Mouse (Mus musculus): ENCODE results near the gene Ercc6.

Ercc6 gene

GRCm38 (mm10) chr14:32572519-32572918, 59.2 kb downstream of the Ercc6 start:
- DNase-seq (ENCODE audit: low read depth, low spot score), result no peak

- no peak for DNase-seq (ENCODE audit: low read depth, low spot score)
These were observed 65.1 kb downstream of the Ercc6 start for GRCm38 (mm10) chr14:32578420-32578819.

GRCm38 (mm10) chr14:32583696-32584095, 70.4 kb downstream of the Ercc6 start:
- DNase-seq (ENCODE audit: low read depth, low spot score), result no peak

DNA sequence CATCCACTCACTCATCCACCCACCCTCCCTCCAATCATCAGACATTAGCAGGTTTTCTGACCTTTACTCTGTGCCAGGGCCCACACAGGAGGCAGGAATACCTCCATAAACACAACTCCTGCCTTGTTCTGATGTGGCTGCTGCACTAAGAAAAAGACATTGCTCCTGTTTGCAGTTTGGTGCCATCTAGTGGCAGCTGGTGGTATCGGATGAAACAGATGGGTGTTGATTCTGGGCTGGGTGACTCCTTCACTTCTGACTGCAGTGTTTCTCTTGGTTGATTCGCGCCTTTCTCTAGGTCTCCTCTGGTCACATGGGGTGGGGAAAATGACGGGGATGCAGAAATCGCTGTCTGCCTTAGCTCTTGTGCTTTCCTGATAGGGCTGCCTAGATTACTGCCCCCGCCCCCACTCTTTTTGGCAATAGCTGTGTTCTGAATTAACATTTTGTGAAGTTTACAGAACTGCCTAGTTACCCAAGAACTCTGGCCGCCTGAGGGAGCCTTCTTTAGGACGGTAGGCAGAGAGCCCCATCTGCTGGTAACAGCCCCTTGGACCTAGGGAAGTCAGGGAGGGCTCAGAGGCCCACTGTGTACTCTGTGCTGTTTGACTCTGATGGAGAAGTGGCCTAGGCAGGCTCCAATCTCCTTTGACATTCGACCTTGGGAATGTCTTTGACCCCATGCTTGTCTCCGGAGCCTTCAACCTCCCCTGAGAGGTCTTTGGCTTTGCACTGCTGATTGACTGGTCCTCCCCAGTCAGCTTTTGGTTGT, 73.9 kb downstream of the Ercc6 start:
- peak; percentile 75 for DNase-seq (ENCODE audit: low read depth, low spot score)

- DNase-seq (ENCODE audit: low read depth, low spot score), result no peak
These were observed 77.1 kb downstream of the Ercc6 start for GRCm38 (mm10) chr14:32590377-32590776.

GRCm38 (mm10) chr14:32597232-32598231, 84.2 kb downstream of the Ercc6 start:
- no peak for DNase-seq (ENCODE audit: low read depth, low spot score)

- DNase-seq (ENCODE audit: low read depth, low spot score), result no peak
These were observed 85.3 kb downstream of the Ercc6 start for GRCm38 (mm10) chr14:32598437-32599219.

- DNase-seq (ENCODE audit: low read depth, low spot score), result no peak
These were observed 86.1 kb downstream of the Ercc6 start, which contains the start of gene Prrxl1 for GRCm38 (mm10) chr14:32599290-32600041. Gene Prrxl1, plus strand, starts transcription at chr14:32599407.

DNA sequence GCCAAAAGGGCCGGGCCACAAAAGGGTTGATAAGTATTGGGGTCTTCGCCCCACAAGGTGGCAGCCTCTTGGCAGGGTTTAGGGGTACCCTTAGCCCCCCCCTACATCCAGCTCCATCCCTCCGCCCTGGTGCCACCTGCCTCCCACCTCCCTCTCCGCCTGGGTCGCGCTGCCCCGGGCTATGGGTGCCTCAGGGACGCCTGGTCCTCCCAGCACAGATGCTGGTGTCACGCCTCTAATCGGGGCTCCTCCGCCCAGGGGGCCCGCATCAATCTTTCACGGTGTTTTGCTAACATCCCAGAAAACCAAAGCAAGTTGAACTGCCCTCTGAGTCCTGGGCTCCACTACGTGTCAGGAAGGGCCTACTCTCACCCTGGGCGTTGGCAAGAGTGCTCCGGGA, 86.8 kb downstream of the Ercc6 start:
- DNase-seq (ENCODE audit: low read depth, low spot score), result no peak

DNA sequence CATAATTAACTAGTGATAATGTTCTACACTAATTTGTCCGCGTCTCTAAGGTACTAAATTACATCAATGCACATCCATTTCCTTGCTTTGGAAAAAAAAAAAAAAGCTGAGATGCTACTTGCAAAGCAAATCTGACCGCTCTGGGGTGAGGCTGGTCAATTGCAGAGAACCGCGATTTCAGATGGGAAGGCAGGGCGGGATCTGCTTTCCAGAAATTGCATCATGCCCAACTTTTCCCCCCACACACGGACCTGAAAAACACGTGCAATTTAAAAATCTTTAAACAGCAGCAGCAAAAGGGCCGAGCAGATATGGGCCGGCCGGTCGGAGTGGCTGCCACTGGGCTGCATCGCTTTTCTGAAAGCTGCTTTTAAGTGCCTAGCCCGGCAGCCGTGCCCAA, 92.2 kb downstream of the Ercc6 start:
- DNase-seq (ENCODE audit: low read depth, low spot score), result no peak

DNA sequence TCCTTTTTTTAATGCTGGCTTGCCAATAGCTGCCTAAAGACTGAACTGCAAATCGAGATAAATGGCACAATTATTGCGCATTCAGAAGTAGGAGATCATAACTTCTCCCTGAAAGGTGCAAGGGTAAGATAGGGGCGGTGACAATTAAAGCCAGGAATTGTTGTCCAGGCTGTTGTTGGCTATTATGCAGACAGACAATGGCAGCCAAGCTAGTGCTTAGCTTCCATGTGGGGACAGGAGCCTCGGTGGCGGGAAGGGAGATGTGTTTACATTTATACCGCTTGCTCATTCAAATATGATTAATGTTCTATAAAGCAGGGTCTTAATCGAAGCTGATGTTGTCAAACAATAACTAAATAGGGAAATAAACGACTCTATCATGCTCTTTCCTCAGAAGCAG, 93.0 kb downstream of the Ercc6 start:
- DNase-seq (ENCODE audit: low read depth, low spot score), result no peak

DNA sequence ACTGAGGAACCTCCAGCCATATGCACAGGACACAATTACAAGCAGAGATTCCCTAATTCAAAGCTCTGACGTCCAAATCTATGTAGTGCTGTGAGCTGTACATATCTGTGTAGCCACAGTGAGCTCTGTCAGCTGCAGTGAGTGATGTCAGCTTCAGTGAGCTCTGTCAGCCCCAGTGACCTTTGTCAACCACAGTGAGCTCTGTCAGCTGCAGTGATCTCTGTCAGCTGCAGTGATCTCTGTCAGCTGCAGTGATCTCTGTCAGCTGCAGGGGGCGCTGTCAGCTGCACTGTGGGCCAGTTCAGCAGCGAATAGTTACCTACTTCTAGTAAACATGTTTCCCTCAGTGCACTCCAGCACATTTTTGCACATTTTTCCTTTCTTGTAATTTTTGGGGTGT, 96.1 kb downstream of the Ercc6 start:
- DNase-seq (ENCODE audit: low read depth, low spot score), result no peak

DNA sequence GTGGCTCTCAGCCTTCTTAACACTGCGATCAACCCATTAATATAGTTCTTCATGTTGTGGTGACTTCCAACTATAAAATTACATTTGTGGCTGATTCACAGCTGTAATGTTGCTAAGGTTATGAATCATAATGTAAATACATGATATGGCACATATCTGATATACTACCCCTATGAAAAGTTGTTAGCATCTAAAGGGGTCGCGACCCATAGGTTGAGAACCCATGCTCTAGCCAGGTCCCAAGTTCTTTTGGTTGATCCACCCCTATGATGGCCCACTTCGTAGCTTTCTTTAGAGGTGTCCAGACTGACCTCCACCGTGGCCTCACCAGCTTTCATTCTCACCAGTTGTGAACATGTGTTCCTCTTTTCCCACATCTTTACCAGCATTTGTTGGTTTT, 103.9 kb downstream of the Ercc6 start:
- DNase-seq (ENCODE audit: low read depth, low spot score), result no peak

DNA sequence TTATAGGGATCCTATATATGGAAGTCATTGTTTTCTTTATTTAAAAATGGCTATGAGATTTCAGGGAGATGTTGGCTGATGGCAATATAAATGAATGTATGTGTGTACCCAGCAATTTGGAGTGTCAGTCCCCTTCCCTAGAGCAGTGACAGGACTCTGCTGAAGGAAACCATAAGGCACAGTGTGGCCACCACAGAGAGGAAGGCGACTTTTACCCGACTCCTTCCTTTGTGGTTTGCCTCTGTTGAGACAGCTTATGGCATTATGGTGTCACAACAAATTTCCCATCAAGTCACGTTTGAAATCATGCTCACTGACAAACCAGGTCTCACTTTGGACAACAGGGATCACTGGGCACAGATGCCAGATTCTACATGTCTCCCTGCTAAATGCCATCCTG, 110.9 kb downstream of the Ercc6 start:
- no peak for DNase-seq (ENCODE audit: low read depth, low spot score)

GRCm38 (mm10) chr14:32624811-32625210, 111.5 kb downstream of the Ercc6 start:
- DNase-seq (ENCODE audit: low read depth, low spot score), result no peak

DNA sequence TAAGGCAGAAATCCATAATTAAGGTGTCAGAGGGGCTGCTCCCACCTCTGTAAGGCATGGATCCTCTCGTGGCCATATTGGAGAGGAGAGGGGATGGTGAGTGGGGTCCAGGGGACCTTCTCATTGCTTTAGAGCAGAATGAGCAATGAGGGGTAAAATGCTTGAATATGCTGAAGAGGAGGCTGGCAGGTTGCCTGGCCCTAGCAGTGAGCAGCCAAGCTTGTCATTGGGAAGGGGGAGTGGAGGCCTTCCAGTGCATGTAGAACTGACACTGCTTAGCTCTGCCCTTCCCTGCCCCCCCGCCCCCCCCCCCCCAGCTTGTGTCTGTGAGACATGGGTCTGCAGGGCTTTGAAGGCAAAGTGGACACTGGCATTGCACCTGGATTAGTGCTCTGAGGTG, 114.0 kb downstream of the Ercc6 start:
- DNase-seq (ENCODE audit: low read depth, low spot score), result no peak

- no peak for DNase-seq (ENCODE audit: low read depth, low spot score)
These were observed 115.3 kb downstream of the Ercc6 start for GRCm38 (mm10) chr14:32628584-32628983.

Measured in retina, postnatal 7 days (tissue).